Mouse (Mus musculus) skeletal muscle tissue, adult 2 months (tissue): ENCODE measurements around the gene Sfr1.
A peak's percentile ranks its signal among the peaks of the same experiment; 100 is the strongest.

Experiments
- DNase-seq: peaks from one replicate; pipeline ENCODE4 v3.0.0-alpha.2; 2012; ENCODE audit warnings: low read depth, low spot score

The Sfr1 gene

GRCm38 (mm10) chr19:47750391-47750790 lies 18.9 kb downstream of the Sfr1 start:
- DNase-seq: no peak

- no peak for DNase-seq
These were observed 21.0 kb downstream of the Sfr1 start for GRCm38 (mm10) chr19:47752456-47752855.

- no peak for DNase-seq
These were observed 22.4 kb downstream of the Sfr1 start for GRCm38 (mm10) chr19:47753921-47754320.

GRCm38 (mm10) chr19:47754931-47755330 lies 23.4 kb downstream of the Sfr1 start:
- peak; percentile 17 for DNase-seq

- no peak for DNase-seq
These were observed 24.1 kb downstream of the Sfr1 start for GRCm38 (mm10) chr19:47755625-47756024.

GRCm38 (mm10) chr19:47777847-47778246 lies 46.4 kb downstream of the Sfr1 start:
- no peak for DNase-seq

GRCm38 (mm10) chr19:47780145-47780544 lies 48.7 kb downstream of the Sfr1 start:
- DNase-seq: no peak

GRCm38 (mm10) chr19:47780972-47781371 lies 49.5 kb downstream of the Sfr1 start:
- DNase-seq: no peak

- no peak for DNase-seq
These were observed 52.4 kb downstream of the Sfr1 start for GRCm38 (mm10) chr19:47783898-47784297.
